Mouse (Mus musculus) heart, adult 11 months (tissue): Measurements from ENCODE around the gene Pcca.

ENCODE experiments used
- DNase-seq: peaks from one replicate; pipeline ENCODE4 v3.0.0; 2022

The Pcca gene

GRCm38 (mm10) chr14:122859792-122860191, 325.7 kb downstream of the Pcca start:
- DNase-seq = no peak

DNA sequence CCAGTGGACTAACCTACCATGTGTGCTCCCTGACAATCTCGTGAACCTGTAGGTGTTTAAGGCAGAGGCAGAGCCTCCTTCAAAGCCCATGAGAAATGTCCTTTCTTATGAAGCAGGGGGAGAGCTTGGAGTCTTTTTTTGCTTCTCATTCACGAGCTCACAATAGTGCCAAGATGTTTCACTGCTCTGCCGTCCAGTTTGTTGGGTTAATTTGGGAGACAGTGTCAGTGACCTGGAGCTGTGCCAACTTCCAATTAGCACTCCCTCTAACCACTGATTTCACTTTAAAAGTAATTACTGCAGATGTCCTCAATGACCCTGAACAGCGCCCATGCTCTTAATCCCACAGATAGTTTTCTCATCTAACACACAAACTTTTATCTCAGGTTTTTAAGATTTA, 328.5 kb downstream of the Pcca start:
- DNase-seq = peak; percentile 88

DNA sequence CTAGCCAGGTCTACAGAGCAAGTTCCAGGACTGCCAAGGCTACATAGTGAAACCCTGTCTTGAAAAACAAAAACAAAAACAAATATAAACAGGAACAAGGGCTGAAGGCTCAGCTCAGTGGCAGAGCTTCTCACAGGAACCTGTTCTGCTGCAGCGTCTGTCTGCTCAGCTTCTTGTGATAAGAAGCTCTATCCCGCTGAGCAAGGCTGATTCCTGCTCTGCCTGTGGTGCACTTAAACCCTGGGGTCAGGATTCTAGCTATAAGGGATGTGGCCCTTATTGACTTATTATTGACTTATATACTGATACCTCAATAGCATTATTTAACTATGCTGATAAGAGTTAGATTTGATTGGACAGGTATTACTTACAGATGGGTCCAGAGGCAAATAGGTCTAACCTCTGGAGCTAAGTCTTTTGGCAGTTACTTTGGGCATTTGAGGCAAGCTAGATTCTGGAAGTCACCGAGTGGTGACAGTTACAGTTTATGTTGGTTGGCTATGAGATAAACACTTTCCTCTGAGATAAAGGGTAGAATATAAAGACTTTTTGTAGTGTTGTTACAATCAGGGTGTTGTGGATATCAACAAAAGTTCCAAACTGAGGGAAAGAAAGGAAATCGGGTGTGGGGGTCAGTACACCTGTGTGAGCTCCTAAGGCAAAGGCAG, 331.5 kb downstream of the Pcca start:
- DNase-seq = peak; percentile 39

GRCm38 (mm10) chr14:122867531-122868285, 333.6 kb downstream of the Pcca start:
- DNase-seq = peak; percentile 88

GRCm38 (mm10) chr14:122869831-122870230, 335.7 kb downstream of the Pcca start:
- DNase-seq = peak; percentile 81

DNA sequence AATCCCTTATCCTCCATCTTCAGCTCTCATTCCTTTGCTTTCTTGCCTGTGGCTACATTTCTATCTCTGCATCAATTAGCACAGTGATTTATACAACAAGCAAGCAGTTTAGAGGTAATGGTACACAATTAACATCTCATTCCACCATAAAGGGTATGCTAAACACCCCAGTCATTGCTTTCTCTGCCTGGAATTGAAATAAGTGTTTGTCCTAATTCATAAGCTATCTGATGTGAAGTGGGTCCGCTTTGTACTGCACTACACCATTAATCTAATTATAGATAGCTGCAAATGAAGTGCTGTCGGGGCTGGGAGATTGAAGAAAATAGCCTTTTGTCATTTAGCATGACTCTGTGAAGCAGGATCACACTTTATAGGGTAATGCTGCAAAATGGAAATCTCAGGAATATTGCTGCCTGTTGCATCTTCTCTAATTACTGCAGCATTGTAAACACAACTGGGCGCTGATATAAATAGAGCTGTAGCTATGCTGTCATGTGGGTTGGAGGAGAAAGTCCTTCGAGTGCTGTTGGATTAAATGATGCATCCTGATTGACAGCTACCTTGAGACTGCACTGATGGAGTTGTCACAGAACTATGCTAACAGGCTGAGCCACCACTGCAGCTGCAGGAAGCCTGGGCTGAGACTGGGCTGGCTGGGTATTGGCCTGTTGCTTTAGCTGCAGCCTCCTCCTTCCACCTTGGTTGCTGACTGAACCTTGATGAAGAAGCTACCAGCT, 337.9 kb downstream of the Pcca start:
- DNase-seq = peak; percentile 70

- DNase-seq = peak; percentile 41
Measured at GRCm38 (mm10) chr14:122872612-122873011, 338.5 kb downstream of the Pcca start.

DNA sequence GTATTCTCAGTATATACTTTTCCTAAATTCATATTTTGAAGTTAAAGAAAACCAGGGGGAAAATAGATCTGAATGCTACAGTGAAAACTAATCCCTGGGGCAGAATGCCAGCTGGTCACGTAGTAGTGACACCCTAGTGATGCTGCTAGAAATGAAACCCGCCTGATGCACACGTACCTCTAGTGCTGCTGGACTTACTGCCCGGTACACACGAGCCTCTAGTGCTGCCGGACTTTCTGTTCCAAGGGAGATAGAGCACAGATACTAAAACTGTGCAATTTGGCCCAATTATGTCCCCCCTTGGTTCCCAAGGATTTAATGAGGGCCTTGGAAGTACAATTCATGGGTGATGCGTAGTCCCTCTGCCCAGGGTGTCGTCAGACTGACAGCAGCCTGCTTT, 340.9 kb downstream of the Pcca start:
- peak; percentile 34 for DNase-seq

DNA sequence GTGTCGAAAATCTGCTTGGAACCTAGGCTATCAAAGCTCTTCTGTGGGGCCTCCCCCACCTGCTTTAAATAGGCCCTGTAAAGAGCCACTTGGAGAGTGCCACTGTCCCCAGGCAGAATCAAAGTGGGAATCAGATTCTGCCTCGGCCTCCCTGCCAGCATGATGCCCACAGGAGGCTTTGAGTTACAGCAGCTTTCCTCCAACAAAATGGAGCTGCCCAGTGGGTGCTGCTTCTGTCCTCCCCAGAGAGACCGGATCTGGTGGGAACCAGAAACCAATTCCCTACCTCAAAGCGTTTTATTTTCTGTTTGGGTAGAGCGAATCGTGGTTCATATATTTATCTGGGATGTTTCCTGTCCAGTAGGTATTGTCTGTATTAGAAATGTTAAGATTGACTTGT, 341.5 kb downstream of the Pcca start:
- peak; percentile 71 for DNase-seq

DNA sequence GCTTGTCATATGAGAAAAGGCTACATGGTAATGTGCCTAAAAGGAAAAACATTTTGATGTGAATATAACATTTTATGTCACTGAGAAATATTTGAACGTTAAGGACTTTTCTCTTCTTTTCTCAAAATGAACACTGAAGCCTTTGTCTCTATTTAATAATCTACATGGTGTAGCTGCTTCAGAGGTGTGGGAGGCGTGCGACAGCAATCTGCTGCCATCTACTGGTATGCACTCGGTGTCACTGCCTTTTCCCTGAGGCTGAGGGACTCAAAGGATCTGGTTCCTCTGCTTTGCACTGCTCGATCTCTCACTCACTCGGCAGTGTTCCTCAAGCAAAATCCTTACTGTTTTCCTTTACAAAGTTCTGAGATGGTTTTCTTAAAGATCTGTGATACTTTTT, 342.0 kb downstream of the Pcca start:
- DNase-seq = peak; percentile 91

- peak; percentile 57 for DNase-seq
Measured at GRCm38 (mm10) chr14:122876723-122877122, 342.6 kb downstream of the Pcca start.

DNA sequence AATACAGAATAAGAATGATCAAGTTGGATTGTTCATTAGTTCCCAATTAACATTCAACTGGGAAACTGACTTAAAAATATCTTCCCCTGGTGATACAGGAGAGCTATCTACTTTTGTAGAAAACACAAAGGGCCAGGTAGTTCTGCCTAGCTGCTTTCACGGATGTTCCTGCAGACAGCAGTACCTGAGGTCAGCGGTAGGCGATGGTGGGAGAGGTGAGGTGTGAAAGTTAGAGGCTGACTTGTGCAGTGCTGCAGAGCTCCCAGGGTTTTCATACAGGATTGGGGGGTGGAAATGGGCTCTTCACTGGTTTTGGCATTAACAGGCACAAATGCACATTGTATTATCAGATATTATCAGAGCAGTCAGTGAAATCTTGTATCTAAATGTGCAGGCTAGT, 343.7 kb downstream of the Pcca start:
- peak; percentile 74 for DNase-seq

DNA sequence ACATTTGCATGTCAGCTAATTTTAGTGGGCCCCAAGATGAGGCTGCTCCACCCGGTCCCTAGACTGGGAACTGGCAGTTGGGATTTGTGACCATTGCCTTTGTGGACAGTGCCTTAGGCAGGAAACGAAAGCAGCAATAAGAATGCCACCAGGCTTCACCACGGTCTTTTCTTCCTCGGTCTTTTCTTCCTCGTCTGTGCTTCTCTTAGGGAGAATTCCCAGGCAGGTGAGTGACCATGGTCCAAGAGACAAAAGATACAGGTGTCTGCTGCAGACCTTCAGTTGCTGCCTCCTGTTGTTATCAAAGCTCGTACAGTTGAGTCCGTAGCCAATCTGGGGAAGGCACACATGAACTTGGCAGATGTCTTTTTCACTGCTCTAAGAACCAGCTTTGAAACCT, 346.2 kb downstream of the Pcca start:
- peak; percentile 42 for DNase-seq

- DNase-seq = peak; percentile 65
Measured at GRCm38 (mm10) chr14:122881699-122882098, 347.6 kb downstream of the Pcca start.

DNA sequence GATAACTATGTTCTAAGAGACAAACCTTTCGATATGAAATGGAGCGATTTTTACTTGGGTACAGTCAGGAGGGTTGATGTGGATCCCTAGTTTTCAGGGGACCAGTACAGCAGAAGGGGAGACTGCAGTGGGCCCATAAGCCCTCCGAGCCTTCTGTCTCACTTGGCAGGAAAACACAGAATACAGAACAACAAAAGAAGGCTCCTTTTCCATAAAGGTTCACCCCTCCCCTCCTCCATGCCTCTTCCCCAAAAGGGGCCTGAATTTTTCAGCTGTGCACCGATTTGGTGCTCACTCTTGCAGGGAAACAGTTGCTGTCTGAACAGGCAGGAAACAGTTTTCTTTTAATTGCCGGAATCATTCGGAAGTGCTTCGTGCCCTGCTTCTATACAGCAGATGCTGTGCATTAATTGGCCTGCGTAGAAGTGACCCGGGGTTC, 348.1 kb downstream of the Pcca start:
- DNase-seq = peak; percentile 79

GRCm38 (mm10) chr14:122882795-122883409, 348.8 kb downstream of the Pcca start:
- DNase-seq = no peak

- DNase-seq = peak; percentile 70
Measured at GRCm38 (mm10) chr14:122883410-122883806, 349.3 kb downstream of the Pcca start.

GRCm38 (mm10) chr14:122883821-122884584, 349.9 kb downstream of the Pcca start:
- DNase-seq = peak; percentile 84

DNA sequence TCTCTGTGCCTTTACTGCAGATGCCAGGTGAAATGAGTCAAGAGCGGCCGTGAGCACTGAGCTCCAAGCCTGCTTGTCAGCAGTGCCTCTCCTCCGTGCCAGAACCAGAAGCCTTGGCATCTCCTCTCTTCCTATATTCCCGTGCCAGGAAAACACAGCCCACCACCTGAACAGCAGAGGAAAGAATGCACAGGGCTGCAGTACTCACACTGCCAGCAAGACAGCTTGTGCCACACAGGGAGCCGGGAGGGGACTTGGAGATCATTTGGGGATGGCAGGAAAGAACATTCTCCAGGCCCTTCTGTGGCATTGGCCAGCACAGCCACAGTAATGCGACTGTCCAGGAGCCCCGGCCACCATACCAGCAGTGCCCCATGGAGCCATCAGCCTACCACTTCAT, 351.8 kb downstream of the Pcca start:
- DNase-seq = peak; percentile 89

DNA sequence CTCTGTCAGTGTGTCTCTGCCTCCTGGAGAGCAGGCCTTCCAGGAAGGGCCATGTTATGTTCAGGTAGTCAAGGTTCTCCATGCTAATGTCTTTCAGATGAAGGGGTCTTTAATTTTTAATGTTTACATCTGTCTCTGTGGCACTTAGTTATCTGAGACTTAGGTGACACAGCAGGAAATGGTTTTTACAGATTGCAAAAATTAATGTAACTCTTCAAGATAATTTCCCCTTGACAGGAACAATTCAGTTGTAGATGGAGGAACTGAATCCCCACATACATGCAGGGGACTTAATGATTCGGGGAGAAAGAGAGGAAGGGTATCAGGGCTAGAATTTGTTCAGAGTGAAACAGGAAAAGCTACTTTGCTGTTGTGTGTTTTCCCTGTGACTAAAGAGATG, 353.2 kb downstream of the Pcca start:
- DNase-seq = no peak

GRCm38 (mm10) chr14:122887702-122888479, 353.8 kb downstream of the Pcca start:
- DNase-seq = peak; percentile 79

DNA sequence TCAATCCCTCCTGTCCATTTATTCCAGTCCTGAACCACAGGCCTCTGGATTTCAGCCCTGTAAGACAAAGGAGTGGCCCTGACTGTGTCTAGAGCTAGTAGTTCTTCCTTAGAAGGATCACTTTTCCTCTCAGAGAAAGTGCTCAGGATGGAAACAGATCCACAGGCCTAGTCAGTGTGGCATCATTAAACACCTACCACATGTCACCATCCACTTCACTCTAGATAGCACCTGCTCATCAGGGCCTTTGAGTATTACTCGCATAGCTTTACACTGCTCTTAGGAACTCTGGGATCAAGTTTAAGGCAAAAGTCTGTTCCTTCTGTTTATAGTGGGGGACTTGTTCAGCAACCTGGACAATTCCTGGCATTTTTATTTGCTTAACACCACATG, 354.4 kb downstream of the Pcca start:
- peak; percentile 64 for DNase-seq
